Mouse (Mus musculus): ENCODE measurements at regions not wholly inside any gene's neighbourhood (a gene's known extent, or its start where the extent isn't known, plus 50 kb on each side); places are given as distances from the start of the nearest gene placed in this dataset.

- no peak for DNase-seq (ENCODE audit: low read depth, low spot score)
These were observed 56.1 kb upstream of the Rbfox1 start for GRCm38 (mm10) chr16:5829071-5829470.

GRCm38 (mm10) chr16:5823316-5823715, 61.8 kb upstream of the Rbfox1 start:
- DNase-seq (ENCODE audit: low read depth, low spot score): no peak

- DNase-seq (ENCODE audit: low read depth, low spot score): no peak
These were observed 68.0 kb upstream of the Rbfox1 start for GRCm38 (mm10) chr16:5817166-5817565.

- no peak for DNase-seq (ENCODE audit: low read depth, low spot score)
These were observed 72.8 kb upstream of the Rbfox1 start for GRCm38 (mm10) chr16:5812245-5812820.

- DNase-seq (ENCODE audit: low read depth, low spot score): no peak
These were observed 73.5 kb upstream of the Rbfox1 start for GRCm38 (mm10) chr16:5811654-5811992.

GRCm38 (mm10) chr16:5810986-5811653, 74.0 kb upstream of the Rbfox1 start:
- DNase-seq (ENCODE audit: low read depth, low spot score): no peak

- no peak for DNase-seq (ENCODE audit: low read depth, low spot score)
These were observed 87.0 kb upstream of the Rbfox1 start for GRCm38 (mm10) chr16:5798188-5798587.

GRCm38 (mm10) chr16:5792216-5792615, 92.9 kb upstream of the Rbfox1 start:
- DNase-seq (ENCODE audit: low read depth, low spot score): no peak

GRCm38 (mm10) chr16:5790161-5790560, 95.0 kb upstream of the Rbfox1 start:
- no peak for DNase-seq (ENCODE audit: low read depth, low spot score)

- no peak for DNase-seq (ENCODE audit: low read depth, low spot score)
These were observed 97.9 kb upstream of the Rbfox1 start for GRCm38 (mm10) chr16:5787206-5787605.

- DNase-seq (ENCODE audit: low read depth, low spot score): no peak
These were observed 118.3 kb upstream of the Rbfox1 start for GRCm38 (mm10) chr16:5766771-5767421.

GRCm38 (mm10) chr16:5765143-5765542, 120.0 kb upstream of the Rbfox1 start:
- DNase-seq (ENCODE audit: low read depth, low spot score): no peak

GRCm38 (mm10) chr16:5760821-5761220, 124.3 kb upstream of the Rbfox1 start:
- no peak for DNase-seq (ENCODE audit: low read depth, low spot score)

- no peak for DNase-seq (ENCODE audit: low read depth, low spot score)
These were observed 126.1 kb upstream of the Rbfox1 start for GRCm38 (mm10) chr16:5759021-5759420.

- no peak for DNase-seq (ENCODE audit: low read depth, low spot score)
These were observed 142.2 kb upstream of the Rbfox1 start for GRCm38 (mm10) chr16:5742716-5743507.

- no peak for DNase-seq (ENCODE audit: low read depth, low spot score)
These were observed 144.4 kb upstream of the Rbfox1 start for GRCm38 (mm10) chr16:5740776-5741175.

GRCm38 (mm10) chr16:5733608-5734007, 151.5 kb upstream of the Rbfox1 start:
- no peak for DNase-seq (ENCODE audit: low read depth, low spot score)

- no peak for DNase-seq (ENCODE audit: low read depth, low spot score)
These were observed 162.6 kb upstream of the Rbfox1 start for GRCm38 (mm10) chr16:5722506-5722905.

- no peak for DNase-seq (ENCODE audit: low read depth, low spot score)
These were observed 171.7 kb upstream of the Rbfox1 start for GRCm38 (mm10) chr16:5713476-5713875.

GRCm38 (mm10) chr16:5709831-5710230, 175.3 kb upstream of the Rbfox1 start:
- no peak for DNase-seq (ENCODE audit: low read depth, low spot score)

GRCm38 (mm10) chr16:5700731-5701255, 184.4 kb upstream of the Rbfox1 start:
- no peak for DNase-seq (ENCODE audit: low read depth, low spot score)

GRCm38 (mm10) chr16:5688322-5688721, 196.8 kb upstream of the Rbfox1 start:
- no peak for DNase-seq (ENCODE audit: low read depth, low spot score)

All from CD4-positive helper T cell, adult 2 months (primary cell).